Mouse (Mus musculus) heart, embryonic 11.5 days (tissue): ENCODE results near the gene Mon2. TPM values are rescaled to one million over a fixed set of nuclear protein-coding genes. Genes with fewer than 3 reads are reported as not detected.

Experiments
- ATAC-seq: fragments of 200-750 bp; cut with Nextera tagmentation; replicated peaks from 2 replicates; pipeline ENCODE4 v1.8.0; 2017; ENCODE audit warnings: moderate library complexity; ENCODE audit not compliant: insufficient number of reproducible peaks, low FRiP score, low TSS enrichment
- H3K27ac ChIP-seq: fragments of 300-500 bp; sonication (generic); 2 replicates; pipeline ENCODE4 v1.5.1; 2014; ENCODE audit warnings: mild to moderate bottlenecking, low read depth, low read length
- H3K27me3 ChIP-seq: fragments of 300-500 bp; sonication (generic); 2 replicates; pipeline ENCODE4 v1.6.1; 2014; ENCODE audit warnings: mild to moderate bottlenecking, low read length, mixed read lengths; ENCODE audit not compliant: control insufficient read depth, insufficient read depth
- H3K36me3 ChIP-seq: fragments of 300-500 bp; sonication (generic); 2 replicates; pipeline ENCODE4 v1.6.1; 2014; ENCODE audit warnings: mild to moderate bottlenecking, low read length, moderate library complexity, mixed read lengths; ENCODE audit not compliant: control insufficient read depth, insufficient read depth
- H3K4me1 ChIP-seq: fragments of 300-500 bp; sonication (generic); 2 replicates; pipeline ENCODE4 v1.6.1; 2014; ENCODE audit warnings: low read length; ENCODE audit not compliant: control insufficient read depth, insufficient read depth
- H3K4me2 ChIP-seq: fragments of 300-500 bp; sonication (generic); 2 replicates; pipeline ENCODE4 v1.6.1; 2014; ENCODE audit warnings: mild to moderate bottlenecking, moderate library complexity
- H3K4me3 ChIP-seq: fragments of 300-500 bp; sonication (generic); 2 replicates; pipeline ENCODE4 v1.5.1; 2014; ENCODE audit warnings: low read depth, low read length
- H3K9ac ChIP-seq: fragments of 300-500 bp; sonication (generic); 2 replicates; pipeline ENCODE4 v1.6.1; 2014; ENCODE audit warnings: mild to moderate bottlenecking, low read depth, low read length, moderate library complexity
- H3K9me3 ChIP-seq: fragments of 300-500 bp; sonication (generic); replicated peaks from 2 replicates; pipeline ENCODE4 v1.6.1; 2016; ENCODE audit warnings: low read length; ENCODE audit not compliant: control insufficient read depth
- WGBS: fragments of 180-500 bp; shearing (Covaris S2); extraction: QIAGEN DNeasy Blood & Tissue Kit; methylation state at CpG from one replicate; pipeline ENCODE4 v1.1.7; 2014; ENCODE audit not compliant: insufficient replicate concordance; 5-methylcytosine and 5-hydroxymethylcytosine counted together
- polyA plus RNA-seq: library from polyadenylated mRNA; unstranded; fragments of >200 nt; fragmentation: Nextera tagmentation; extraction: Ambion mirVana; gene quantifications from 2 replicates; pipeline ENCODE4 v1.2.1, GENCODE M21; 2014

The Mon2 gene
- polyA plus RNA-seq, 1 experiment from 2014 or later, result 23.7 TPM

DNA sequence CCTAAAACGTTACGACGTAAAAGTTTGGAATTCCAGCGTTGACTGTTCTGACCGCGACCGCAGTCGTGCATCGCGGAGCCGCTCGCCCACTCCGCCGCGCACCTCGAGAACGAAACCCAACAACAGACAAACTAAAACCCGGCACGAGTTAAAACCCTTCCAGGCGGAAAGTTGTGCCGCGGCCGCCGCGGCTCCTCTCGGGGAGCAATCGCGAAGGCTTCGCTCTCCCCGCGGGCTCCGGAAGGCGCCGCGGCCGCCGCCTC lies 91.1 kb downstream of the Mon2 start:
- peaks cover 26% of the 10 kb centered on the region for H3K4me1 ChIP-seq
- ATAC-seq, result no peak
- WGBS, result under 1% methylated on average over 37 of the region's 37 CpGs

DNA sequence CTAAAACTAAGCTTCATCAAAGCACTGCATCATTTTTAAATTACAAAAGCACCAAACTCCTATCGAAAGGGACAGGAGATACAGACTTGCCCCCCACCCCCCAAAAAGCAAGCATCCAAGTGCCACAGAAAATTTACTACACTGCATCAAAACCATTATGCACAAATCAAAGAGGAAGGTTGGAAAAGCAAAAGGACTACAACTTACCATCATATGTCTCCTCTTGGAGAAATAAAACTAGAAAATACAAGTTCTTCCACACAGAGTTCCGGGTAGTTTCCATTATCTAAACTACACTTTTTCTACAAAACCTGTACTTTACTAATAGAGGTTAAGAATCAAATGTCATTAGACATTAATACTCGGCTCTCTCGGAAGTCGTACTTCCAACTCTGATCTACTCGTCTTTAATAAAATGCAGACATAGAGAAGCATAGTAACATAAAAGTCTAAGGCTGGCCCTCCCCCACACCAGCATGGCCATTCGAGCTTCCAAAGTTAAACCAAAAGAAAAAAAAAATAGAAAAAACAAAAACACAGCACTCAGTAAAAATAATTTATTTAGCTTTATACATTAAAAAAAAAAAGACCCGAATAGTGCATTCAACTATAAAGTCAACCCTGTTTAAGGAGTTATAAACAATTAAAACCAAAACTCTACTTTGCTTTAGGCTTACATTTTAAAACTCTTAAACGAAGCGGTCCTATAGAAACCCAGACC lies 91.6 kb downstream of the Mon2 start:
- peaks cover 12% of the 10 kb centered on the region for H3K36me3 ChIP-seq
- ATAC-seq, result no peak
- peak overlapping the region; percentile 99 for H3K27ac ChIP-seq
- peak overlapping the region; percentile 98 for H3K4me3 ChIP-seq
- H3K9me3 ChIP-seq, result no peaks in the 10 kb centered on the region; the same call in 1 of the 2 replicates
- WGBS, result 4% methylated on average over 10 of the region's 10 CpGs
- peak overlapping the region; percentile 100 for H3K9ac ChIP-seq
- peaks cover 22% of the 10 kb centered on the region for H3K4me1 ChIP-seq
- no peaks in the 10 kb centered on the region for H3K27me3 ChIP-seq
- peak overlapping the region; percentile 70 for H3K4me2 ChIP-seq

More for the DNA sequence above, 91.1 kb downstream of the Mon2 start:
- Histone ChIP-seq H3K4me2 (peak overlapping the region; percentile 70), H3K9me3 (no peaks in the 10 kb centered on the region; the same call in 1 of the 2 replicates), H3K36me3 (peaks cover 9% of the 10 kb centered on the region), H3K27me3 (no peaks in the 10 kb centered on the region), H3K27ac (peak overlapping the region; percentile 99), H3K4me3 (peak overlapping the region; percentile 98), H3K9ac (peak overlapping the region; percentile 100)

DNA sequence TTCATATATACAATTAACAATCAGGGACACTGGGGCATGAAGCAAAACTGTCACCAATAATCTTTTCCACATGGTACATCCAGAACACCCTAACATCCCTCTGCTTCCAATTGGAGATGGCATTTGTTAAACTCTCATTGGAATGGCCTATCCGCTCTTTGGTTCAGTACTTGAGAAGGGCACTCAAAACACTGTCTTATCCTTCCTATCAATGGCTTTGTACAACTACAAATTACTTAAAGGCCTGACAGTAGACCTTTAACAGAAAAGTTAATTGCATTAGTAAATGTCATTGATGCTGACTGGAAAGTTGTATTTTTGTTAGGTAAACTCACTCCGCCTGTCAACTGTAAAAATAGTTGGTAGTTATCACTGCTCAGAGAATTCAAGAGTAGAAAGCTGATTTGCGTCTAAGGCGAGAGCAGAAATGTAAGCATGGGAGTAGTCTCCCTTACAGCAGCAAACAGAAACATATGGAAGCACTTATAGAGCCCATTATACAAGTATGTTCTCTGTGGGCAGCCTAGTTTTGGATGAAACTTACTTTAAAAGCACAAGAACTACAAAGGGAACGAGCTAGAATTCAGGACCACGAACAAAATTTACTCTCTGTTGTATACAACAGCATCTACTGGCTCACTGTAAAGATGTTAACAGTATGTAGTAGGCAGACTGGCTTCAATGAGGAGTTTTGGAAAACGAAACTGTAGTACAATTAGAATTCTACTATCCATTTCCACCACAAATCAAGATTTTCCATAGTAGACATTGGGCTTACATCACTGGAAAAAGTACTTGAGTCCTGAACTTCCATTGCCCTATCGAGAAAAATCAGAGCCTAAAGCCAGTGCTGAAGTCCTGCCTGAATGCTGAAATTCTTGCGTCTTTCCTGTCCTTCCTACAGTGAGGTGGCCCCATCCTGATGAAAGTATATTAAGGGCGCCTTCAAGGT lies 92.5 kb downstream of the Mon2 start:
- H3K9me3 ChIP-seq, result no peaks in the 10 kb centered on the region; the same call in 1 of the 2 replicates
- ATAC-seq, result no peak
- 39% methylated on average over 10 of the region's 10 CpGs for WGBS
- H3K9ac ChIP-seq, result peak overlapping the region; percentile 100
- peak overlapping the region; percentile 98 for H3K4me3 ChIP-seq
- peaks cover 22% of the 10 kb centered on the region for H3K4me1 ChIP-seq
- H3K4me2 ChIP-seq, result peak overlapping the region; percentile 70
- peak overlapping the region; percentile 77 for H3K27ac ChIP-seq
- no peaks in the 10 kb centered on the region for H3K27me3 ChIP-seq
- peaks cover 15% of the 10 kb centered on the region for H3K36me3 ChIP-seq

DNA sequence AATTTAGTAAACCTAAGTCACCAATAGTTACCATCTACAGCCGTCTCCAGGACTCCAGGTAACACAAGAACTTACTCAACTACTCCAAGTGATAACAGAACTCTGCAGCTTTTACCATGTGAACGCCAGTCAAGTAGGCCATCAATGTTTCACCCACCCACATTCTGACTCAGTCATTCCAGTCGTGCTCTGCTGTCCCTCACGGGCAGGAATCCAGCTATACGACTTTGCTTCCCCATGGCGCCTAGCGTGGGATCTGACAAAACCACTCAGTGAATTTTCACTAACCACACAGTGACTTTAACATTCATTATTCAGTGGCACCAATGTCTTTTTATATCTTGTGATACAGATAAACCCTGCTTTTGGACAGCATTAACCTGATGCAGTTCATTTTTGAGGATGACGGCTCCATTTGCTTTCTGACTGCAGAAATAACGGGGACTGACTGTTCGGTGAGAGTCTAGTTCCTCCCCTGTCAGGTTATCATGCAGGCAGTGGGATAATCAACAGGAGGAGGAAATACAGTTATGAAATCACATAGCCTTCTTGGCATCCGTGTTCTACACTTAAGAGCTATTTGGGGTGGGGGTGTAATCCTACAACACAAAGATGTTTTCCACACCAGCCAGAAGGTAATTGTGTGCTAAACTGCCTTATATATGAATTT lies 93.3 kb downstream of the Mon2 start:
- H3K27ac ChIP-seq, result peak overlapping the region; percentile 22; the same call in 1 of the 2 replicates
- no peaks in the 10 kb centered on the region for H3K27me3 ChIP-seq
- WGBS, result 59% methylated on average over 11 of the region's 11 CpGs
- peaks cover 15% of the 10 kb centered on the region for H3K36me3 ChIP-seq
- H3K9ac ChIP-seq, result no peak overlapping the region
- no peaks in the 10 kb centered on the region; the same call in 1 of the 2 replicates for H3K9me3 ChIP-seq
- no peak for ATAC-seq
- H3K4me2 ChIP-seq, result peak overlapping the region; percentile 70
- H3K4me3 ChIP-seq, result peak overlapping the region; percentile 98
- H3K4me1 ChIP-seq, result peaks cover 18% of the 10 kb centered on the region

DNA sequence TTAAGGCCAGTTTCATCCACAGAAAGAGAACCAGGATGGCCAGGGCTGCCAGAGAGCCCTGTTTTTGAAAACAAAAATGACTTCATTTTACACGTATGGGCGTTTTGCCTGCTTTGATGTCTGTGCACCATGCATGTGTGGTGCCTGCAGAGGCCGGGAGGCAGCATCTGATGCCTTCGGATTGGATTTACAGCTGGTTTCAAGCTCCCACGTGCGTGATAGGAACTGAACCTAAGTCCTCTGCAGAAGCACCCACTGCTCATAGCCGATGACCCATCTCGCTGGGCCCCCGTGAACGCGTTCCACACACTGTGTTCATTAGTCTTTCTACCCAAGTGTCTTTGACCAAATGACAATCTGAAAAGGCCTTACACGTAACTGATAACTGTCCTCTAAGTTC lies 96.2 kb downstream of the Mon2 start:
- Histone ChIP-seq H3K4me1 (peaks cover 6% of the 10 kb centered on the region), H3K4me3 (no peak overlapping the region), H3K4me2 (no peak overlapping the region), H3K27ac (no peak overlapping the region), H3K36me3 (peaks cover 15% of the 10 kb centered on the region), H3K9me3 (no peaks in the 10 kb centered on the region; the same call in 1 of the 2 replicates), H3K27me3 (no peaks in the 10 kb centered on the region), H3K9ac (no peak overlapping the region)
- ATAC-seq, result no peak
- WGBS, result 96% methylated on average over 12 of the region's 12 CpGs

DNA sequence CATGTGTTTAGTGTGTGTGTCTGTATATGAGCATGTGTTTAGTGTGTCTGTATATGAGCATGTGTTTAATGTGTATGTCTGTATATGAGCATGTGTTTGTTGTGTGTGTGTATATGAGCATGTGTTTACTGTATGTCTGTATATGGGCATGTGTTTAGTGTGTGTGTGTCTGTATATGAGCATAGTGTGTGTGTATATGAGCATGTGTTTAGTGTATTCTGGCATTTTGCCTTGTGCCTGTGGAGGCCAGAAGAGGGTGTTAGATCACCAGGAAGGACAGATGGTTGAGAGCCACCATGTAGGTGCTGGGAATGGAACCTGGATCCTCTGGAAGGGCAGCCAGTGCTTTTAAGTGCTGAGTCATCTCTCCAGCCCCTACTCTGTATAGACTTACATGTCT lies 96.9 kb downstream of the Mon2 start:
- H3K9ac ChIP-seq, result no peak overlapping the region
- H3K27ac ChIP-seq, result no peak overlapping the region
- no peaks in the 10 kb centered on the region; the same call in 1 of the 2 replicates for H3K9me3 ChIP-seq
- H3K4me1 ChIP-seq, result peaks cover 6% of the 10 kb centered on the region
- H3K4me3 ChIP-seq, result no peak overlapping the region
- H3K27me3 ChIP-seq, result no peaks in the 10 kb centered on the region
- no peak overlapping the region for H3K4me2 ChIP-seq
- no peak for ATAC-seq
- peaks cover 15% of the 10 kb centered on the region for H3K36me3 ChIP-seq

DNA sequence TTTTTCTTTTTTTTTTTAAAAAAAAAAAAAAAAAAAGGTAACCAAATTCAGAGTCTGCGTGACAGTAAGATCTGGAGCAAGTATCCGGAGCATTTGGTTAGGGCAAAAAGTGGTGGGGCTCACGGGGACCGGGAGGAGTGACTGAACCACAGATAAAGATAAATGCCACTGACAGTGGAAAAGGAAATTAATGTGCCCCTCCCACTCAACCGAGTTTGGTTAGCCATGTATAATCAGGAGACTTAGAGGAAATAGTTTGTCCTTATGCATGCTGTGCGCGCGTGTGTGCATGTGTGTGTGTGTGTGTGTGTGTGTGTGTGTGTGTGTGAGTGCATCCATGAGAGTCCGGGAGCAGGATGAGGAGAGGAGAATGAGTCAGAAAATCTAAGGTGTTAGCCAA lies 100.3 kb downstream of the Mon2 start:
- WGBS, result 67% methylated on average over 9 of the region's 9 CpGs

DNA sequence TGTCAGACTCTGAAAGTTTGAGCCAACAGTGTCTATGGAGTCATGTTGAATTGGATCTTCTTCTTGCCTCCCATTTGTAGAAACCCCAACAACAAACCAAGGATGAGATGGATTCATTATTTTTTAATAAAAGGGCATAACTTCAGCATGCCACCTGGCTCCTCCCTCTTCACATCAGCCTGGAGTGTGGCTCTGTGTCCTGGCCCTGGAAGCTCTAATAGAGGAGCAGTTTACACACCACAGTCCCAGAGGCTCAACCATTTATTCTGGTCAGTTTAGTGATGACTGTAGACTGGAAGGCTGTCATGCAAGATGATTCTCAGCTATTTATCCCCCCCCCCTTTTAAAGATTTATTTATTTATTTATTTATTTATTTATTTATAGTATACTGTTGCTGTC lies 103.1 kb downstream of the Mon2 start:
- H3K4me1 ChIP-seq, result no peaks in the 10 kb centered on the region
- no peaks in the 10 kb centered on the region for H3K9me3 ChIP-seq
- H3K9ac ChIP-seq, result no peak overlapping the region
- H3K36me3 ChIP-seq, result no peaks in the 10 kb centered on the region
- ATAC-seq, result no peak
- no peak overlapping the region for H3K27ac ChIP-seq
- no peak overlapping the region for H3K4me2 ChIP-seq
- H3K4me3 ChIP-seq, result no peak overlapping the region
- H3K27me3 ChIP-seq, result no peaks in the 10 kb centered on the region

More for the DNA sequence above, 100.3 kb downstream of the Mon2 start:
- no peak overlapping the region for H3K9ac ChIP-seq
- ATAC-seq, result no peak
- no peaks in the 10 kb centered on the region for H3K9me3 ChIP-seq
- no peak overlapping the region for H3K4me3 ChIP-seq
- no peaks in the 10 kb centered on the region for H3K4me1 ChIP-seq
- no peaks in the 10 kb centered on the region for H3K27me3 ChIP-seq
- no peak overlapping the region for H3K4me2 ChIP-seq
- peaks cover 10% of the 10 kb centered on the region for H3K36me3 ChIP-seq
- H3K27ac ChIP-seq, result no peak overlapping the region
